Comparison of ENCODE assay signal across 19 mouse cellular contexts in genomic region chr12:85712587-85712986, GRCm38 (mm10). TPM values are rescaled to one million over a fixed set of nuclear protein-coding genes. Genes with fewer than 3 reads are reported as not detected.
A peak's percentile ranks its signal among the peaks of the same experiment; 100 is the strongest.
DNase-seq lines count a peak whose midpoint lies in the region; ATAC-seq lines count a peak whose summit lies in the region.
"Had no signal": no experiment of that assay in that cellular context is flagged by ENCODE, and none has a peak within 500 bp of the region (broad histone marks: within the 10 kb centered on the region; RNA-seq: fewer than 3 reads in every experiment).

No protein-coding gene starts in this region.

- intact Hi-C loops in heart, postnatal 36 days (cut with DNase I) = no loop called here
- intact Hi-C loops in heart, postnatal 25 days (cut with DNase I) = no loop called here

- ATAC-seq in granulocyte monocyte progenitor cell, adult 5-6 weeks (replicated peaks; ENCODE audit: poor library complexity, severe bottlenecking) = peak; percentile 50
- ATAC-seq: forebrain, embryonic 13.5 days; intestine, postnatal 0 days had no signal

- peak; percentile 66 for DNase-seq in heart, adult 11 months
- DNase-seq in heart, postnatal 36 days = no peak
- DNase-seq in Muller cell, postnatal 12 days (ENCODE audit: inconsistent ontology term) = peak; percentile 6
- no peak for DNase-seq in cerebellum, postnatal 10 days
- DNase-seq in ovary, postnatal 14 days (ENCODE audit: low spot score) = no peak
- no peak for DNase-seq in heart, postnatal 25 days (ENCODE audit: low spot score)
- no peak for DNase-seq in c-Kit-positive CD71-positive TER-119-positive erythroid progenitor cells, embryonic 14.5 days (ENCODE audit: low spot score)
- DNase-seq: adrenal gland, adult 2 months; adrenal gland, postnatal 25 days; cerebellum, adult 2 months; cerebellum, postnatal 25 days; gastrocnemius, adult 2 months; gastrocnemius, postnatal 25 days; heart, adult 18-20 months; heart, postnatal 10 days; kidney, adult 8-10 months had no signal

RNA-seq across cellular contexts. Expression of gene Batf, which starts 26.1 kb away (rescaled TPM):
- total RNA-seq in heart, postnatal 36 days (2021) = 1 to 10 TPM in 1 of 2 experiments, under 1 TPM in 1; 0.64 to 1.2 TPM
- total RNA-seq in granulocyte monocyte progenitor cell, adult 5-6 weeks (2014; fragmentation: Nextera tagmentation) = 18.5 and 22.2 TPM in 2 replicates
- total RNA-seq in granulocyte monocyte progenitor cell, adult 5-6 weeks (2017) = 30.5 and 31.1 TPM in 2 replicates
- 1 to 10 TPM in 1 of 2 experiments, under 1 TPM in 1; 0.55 to 1.0 TPM for total RNA-seq in heart, postnatal 25 days (2021)
- total RNA-seq: adrenal gland, postnatal 25 days had no signal

RNA-seq across cellular contexts. Expression of gene Flvcr2, which starts 33.8 kb away (rescaled TPM):
- 1 to 10 TPM; 2.3 to 3.1 TPM for total RNA-seq in heart, postnatal 36 days (2021)
- not detected in 2 replicates for total RNA-seq in granulocyte monocyte progenitor cell, adult 5-6 weeks (2014; fragmentation: Nextera tagmentation)
- not detected in 2 replicates for total RNA-seq in granulocyte monocyte progenitor cell, adult 5-6 weeks (2017)
- 1 to 10 TPM; 1.9 to 2.7 TPM for total RNA-seq in heart, postnatal 25 days (2021)

Comparison
In these comparisons a context has a peak if more than half of its experiments do, and no peak if none do; other contexts are left out.
1. DNase-seq: peak in heart, adult 11 months (single experiment) and Muller cell, postnatal 12 days (single experiment); none in heart, postnatal 36 days (0 of 2), cerebellum, postnatal 10 days (0 of 2), ovary, postnatal 14 days (single experiment), heart, postnatal 25 days (single experiment) and c-Kit-positive CD71-positive TER-119-positive erythroid progenitor cells, embryonic 14.5 days (single experiment).
2. RNA of gene Batf, which starts 26.1 kb away (total RNA-seq): 18.5 to 31.1 TPM in granulocyte monocyte progenitor cell, adult 5-6 weeks; 0.64 to 1.2 TPM in heart, postnatal 36 days and 0.55 to 1.0 TPM in heart, postnatal 25 days; every median in the first group is over 4 times any median in the second.